Mouse (Mus musculus) bone marrow macrophage, adult 2 months (primary cell): ENCODE measurements around the gene Pip5k1c.

Experiments
- CTCF ChIP-seq: IDR thresholded peaks from 2 replicates; pipeline ENCODE4 v1.5.1; 2012; ENCODE audit warnings: low read depth, mild to moderate bottlenecking, low read length, moderate library complexity
- POLR2A ChIP-seq: IDR thresholded peaks from 2 replicates; pipeline ENCODE4 v1.6.1; 2012; ENCODE audit warnings: mild to moderate bottlenecking, low read depth, low read length, borderline replicate concordance

DNA sequence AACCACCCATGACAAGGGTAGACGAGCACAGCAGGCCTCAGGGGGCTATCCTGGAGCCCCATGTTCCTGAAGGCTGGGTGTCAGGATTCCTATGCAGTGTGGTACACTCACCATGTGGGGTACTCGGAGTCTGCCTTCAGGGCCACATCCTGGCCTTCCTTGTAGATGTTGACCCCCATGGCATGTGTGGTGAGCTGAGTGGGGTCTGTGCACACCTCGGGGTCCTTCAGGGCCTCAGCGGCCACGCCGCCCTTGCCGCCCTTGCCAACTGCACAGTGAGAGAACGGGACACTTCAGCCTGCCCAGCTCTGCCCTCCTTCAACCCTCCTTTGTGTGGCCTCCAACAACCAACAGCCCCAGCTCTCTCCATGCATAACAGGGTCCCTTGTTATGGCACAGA, 27.2 kb upstream of the Pip5k1c start:
- TF ChIP-seq POLR2A (no peak), CTCF (no peak)
